Comparison of ENCODE assay signal across 17 mouse cellular contexts in the genomic region with DNA sequence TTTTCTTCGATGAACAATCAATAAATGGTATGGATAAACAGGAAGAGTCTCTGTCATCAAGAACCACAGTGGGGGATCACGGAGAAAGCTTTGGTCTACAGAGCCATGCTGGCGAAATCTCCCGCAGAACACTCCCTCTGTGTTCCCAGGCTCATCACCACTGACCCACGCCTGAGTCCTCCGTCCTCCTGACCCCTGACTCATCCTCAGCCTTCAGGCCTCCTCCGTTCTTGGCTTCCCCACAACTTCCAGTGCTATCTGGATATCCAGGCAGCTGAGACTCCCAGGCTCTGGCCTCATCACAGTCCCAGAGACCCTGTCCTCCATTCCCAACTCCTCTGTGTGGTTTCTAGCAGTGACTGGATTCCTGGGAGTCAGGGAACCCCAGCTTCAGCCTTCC.
"Had no signal": no experiment of that assay in that cellular context is flagged by ENCODE, and none has a peak within 500 bp of the region (broad histone marks: within the 10 kb centered on the region; RNA-seq: fewer than 3 reads in every experiment).

No protein-coding gene starts in this region.

- H3K4me2 ChIP-seq: kidney, embryonic 15.5 days; liver, embryonic 11.5 days; liver, embryonic 15.5 days; midbrain, embryonic 11.5 days; neural tube, embryonic 13.5 days had no signal

- H3K4me3 ChIP-seq: kidney, embryonic 15.5 days; left cerebral cortex, adult 2 months; limb, embryonic 10.5 days; liver, embryonic 15.5 days; neural tube, embryonic 13.5 days had no signal

- H3K27ac ChIP-seq: kidney, embryonic 15.5 days; left cerebral cortex, adult 2 months; limb, embryonic 10.5 days; liver, embryonic 15.5 days; neural tube, embryonic 13.5 days had no signal

- H3K27me3 ChIP-seq: kidney, embryonic 15.5 days; liver, embryonic 15.5 days; neural tube, embryonic 13.5 days had no signal

- H3K36me3 ChIP-seq: kidney, embryonic 15.5 days; limb, embryonic 10.5 days; liver, embryonic 15.5 days; neural tube, embryonic 13.5 days had no signal

- H3K9ac ChIP-seq: kidney, embryonic 15.5 days; liver, embryonic 15.5 days; neural tube, embryonic 13.5 days had no signal

- H3K4me1 ChIP-seq: liver, embryonic 15.5 days had no signal

- ATAC-seq: lung, postnatal 0 days; midbrain, embryonic 16.5 days had no signal

- DNase-seq: kidney, adult 2 months; kidney, postnatal 14 days; lung, adult 2 months; lung, postnatal 4 days; right cerebral cortex, postnatal 4 days; spleen, adult 18-20 months; thymus, adult 2 months; thymus, postnatal 25 days had no signal

- H3K9me3 ChIP-seq: kidney, embryonic 15.5 days; limb, embryonic 10.5 days; liver, embryonic 15.5 days; neural tube, embryonic 13.5 days had no signal
